Mouse (Mus musculus) MEL (cell line): ENCODE data around the gene Gpam.

Experiments
- CHD1 ChIP-seq: IDR thresholded peaks from 2 replicates; pipeline ENCODE4 v1.6.1; 2012; ENCODE audit warnings: low read depth, mild to moderate bottlenecking, inconsistent platforms, low read length, improper control_type of control experiment
- CTCF ChIP-seq, 3 experiments: IDR thresholded peaks in 2 of 3; conservative IDR thresholded peaks in 1 of 3; 2 replicates each; pipeline ENCODE4 v1.5.1; 2011 to 2012; ENCODE audit warnings: low read length in 3 of 3, low read depth in 2 of 3, mild to moderate bottlenecking in 2 of 3, improper control_type of control experiment in 1 of 3, inconsistent platforms in 1 of 3, mixed read lengths in 1 of 3, moderate library complexity in 1 of 3; ENCODE audit not compliant: control insufficient read depth in 1 of 3, insufficient read depth in 1 of 3, poor library complexity in 1 of 3, severe bottlenecking in 1 of 3
- HCFC1 ChIP-seq: IDR thresholded peaks from 2 replicates; pipeline ENCODE4 v1.6.1; 2012; ENCODE audit warnings: low read depth, mild to moderate bottlenecking, inconsistent platforms, low read length, improper control_type of control experiment, moderate library complexity
- JUND ChIP-seq: IDR thresholded peaks from 2 replicates; pipeline ENCODE4 v1.6.1; 2011; ENCODE audit warnings: low read depth, mild to moderate bottlenecking, improper control_type of control experiment, low read length
- POLR2A ChIP-seq, 2 experiments: IDR thresholded peaks; 2 replicates each; pipeline ENCODE4 v1.6.1; 2011 to 2012; ENCODE audit warnings: low read length in 2 of 2, mild to moderate bottlenecking in 2 of 2, control low read depth in 1 of 2, improper control_type of control experiment in 1 of 2, low read depth in 1 of 2, moderate library complexity in 1 of 2; ENCODE audit not compliant: control insufficient read depth in 1 of 2, insufficient read depth in 1 of 2, poor library complexity in 1 of 2
- ZC3H11A ChIP-seq: IDR thresholded peaks from 2 replicates; pipeline ENCODE4 v1.6.1; 2012; ENCODE audit warnings: low read depth, mild to moderate bottlenecking, inconsistent platforms, low read length, improper control_type of control experiment
- ZMIZ1 ChIP-seq: IDR thresholded peaks from 2 replicates; pipeline ENCODE4 v1.6.1; 2012; ENCODE audit warnings: low read depth, mild to moderate bottlenecking, inconsistent platforms, low read length, improper control_type of control experiment, moderate library complexity

GRCm38 (mm10) chr19:55120518-55121244 lies 6.4 kb downstream of the Gpam start:
- TF ChIP-seq ZC3H11A: no peak
- no peak for TF ChIP-seq CTCF (IDR thresholded peaks at IDR 0.05 in 2 of 3, conservative IDR thresholded peaks at IDR 0.05 in 1 of 3; ENCODE audit: control insufficient read depth in 1 of 3, insufficient read depth in 1 of 3, low read depth in 2 of 3, low read length in 3 of 3, poor library complexity in 1 of 3, severe bottlenecking in 1 of 3)
- no peak for TF ChIP-seq CHD1
- no peak for TF ChIP-seq POLR2A (IDR thresholded peaks at IDR 0.05; ENCODE audit: control insufficient read depth in 1 of 2, insufficient read depth in 1 of 2, low read depth in 1 of 2, low read length in 2 of 2, poor library complexity in 1 of 2)
- TF ChIP-seq ZMIZ1: no peak
- no peak for TF ChIP-seq HCFC1
- TF ChIP-seq JUND: no peak
